Mouse (Mus musculus) bone marrow macrophage, adult 2 months (primary cell): ENCODE data around the gene Pms2.

ENCODE experiments used
- CTCF ChIP-seq: IDR thresholded peaks from 2 replicates; pipeline ENCODE4 v1.5.1; 2012; ENCODE audit warnings: low read depth, mild to moderate bottlenecking, low read length, moderate library complexity
- POLR2A ChIP-seq: IDR thresholded peaks from 2 replicates; pipeline ENCODE4 v1.6.1; 2012; ENCODE audit warnings: mild to moderate bottlenecking, low read depth, low read length, borderline replicate concordance

- TF ChIP-seq CTCF (no peak), POLR2A (no peak)
Measured at GRCm38 (mm10) chr5:143961176-143961575, 51.4 kb downstream of the Pms2 start.
